Mouse (Mus musculus) gastrocnemius, postnatal 10 days (tissue): ENCODE measurements around the gene Xrcc4. TPM values are rescaled to one million over a fixed set of nuclear protein-coding genes. Genes with fewer than 3 reads are reported as not detected.

ENCODE experiments used
- DNase-seq: peaks from one replicate; pipeline ENCODE4 v3.0.0; 2021; ENCODE audit warnings: mixed read lengths
- total RNA-seq, 2 experiments: library from RNA; stranded (reverse); gene quantifications; 2 replicates each; pipeline ENCODE4 v1.2.3; 2021

The Xrcc4 gene
- total RNA-seq, 2 experiments from 2014 or later: 9.5 to 11.4 TPM

GRCm38 (mm10) chr13:89738776-89739695, 350.4 kb downstream of the Xrcc4 start:
- peak; percentile 87 for DNase-seq

GRCm38 (mm10) chr13:89738275-89738674, 351.1 kb downstream of the Xrcc4 start:
- DNase-seq: no peak

GRCm38 (mm10) chr13:89735111-89735510, 354.3 kb downstream of the Xrcc4 start:
- no peak for DNase-seq

GRCm38 (mm10) chr13:89726492-89726891, 362.9 kb downstream of the Xrcc4 start:
- DNase-seq: no peak

Other genes starting within 250 kb of the Xrcc4 start
- gene Tmem167, start 485 bp downstream of the Xrcc4 start, total RNA-seq: 10 to 100 TPM; 12.3 to 14.5 TPM